12 mouse cellular contexts compared by ENCODE assay signal in the genomic region with DNA sequence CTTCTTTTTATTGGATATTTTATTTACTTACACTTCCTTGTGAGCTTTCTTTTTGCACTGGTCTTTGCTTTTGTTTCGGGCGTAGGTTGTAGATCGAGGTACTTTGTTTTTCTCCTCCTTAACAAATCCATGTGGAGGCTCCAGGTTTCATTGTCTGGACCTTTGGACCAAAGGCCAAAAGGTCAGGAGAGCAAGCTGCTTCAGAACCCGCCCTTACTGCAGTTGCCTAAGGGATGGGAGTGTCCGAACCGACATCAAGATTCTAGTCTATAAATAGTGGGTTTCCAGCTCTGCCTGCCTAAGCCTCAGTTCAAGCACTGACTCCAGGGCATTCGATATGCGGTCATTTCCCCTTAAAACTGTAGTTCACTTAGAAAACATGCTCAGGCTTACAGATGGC. TPM values are rescaled to one million over a fixed set of nuclear protein-coding genes. Genes with fewer than 3 reads are reported as not detected.
DNase-seq lines count a peak whose midpoint lies in the region; ATAC-seq and TF ChIP-seq lines count a peak whose summit lies in the region.
"Had no signal": no experiment of that assay in that cellular context is flagged by ENCODE, and none has a peak within 500 bp of the region (broad histone marks: within the 10 kb centered on the region; RNA-seq: fewer than 3 reads in every experiment).

No protein-coding gene starts in this region.

- no peak overlapping the region for H3K4me2 ChIP-seq in kidney, embryonic 16.5 days (replicated peaks; ENCODE audit: low read depth, low read length)
- H3K4me2 ChIP-seq in kidney, postnatal 0 days (ENCODE audit: low read length) = no peak overlapping the region
- peak overlapping the region; percentile 51 for H3K4me2 ChIP-seq in liver, postnatal 0 days (ENCODE audit: low read depth, low read length)
- H3K4me2 ChIP-seq: forebrain, embryonic 15.5 days had no signal

- H3K4me1 ChIP-seq in kidney, embryonic 16.5 days (ENCODE audit: insufficient read depth, low read length) = peaks cover 6% of the 10 kb centered on the region; the same call in 1 of the 2 replicates
- 0 out of 2 replicates have a peak, but pooled peaks cover 6% of the 10 kb centered on the region for H3K4me1 ChIP-seq in kidney, postnatal 0 days (replicated peaks; ENCODE audit: insufficient read depth, low read length)
- peaks cover 26% of the 10 kb centered on the region for H3K4me1 ChIP-seq in liver, postnatal 0 days (ENCODE audit: insufficient read depth)

- no peak overlapping the region for H3K9ac ChIP-seq in kidney, embryonic 16.5 days (replicated peaks; ENCODE audit: low read length)
- no peak overlapping the region for H3K9ac ChIP-seq in kidney, postnatal 0 days (ENCODE audit: low read depth, low read length)
- H3K9ac ChIP-seq in liver, postnatal 0 days (replicated peaks) = no peak overlapping the region
- H3K9ac ChIP-seq: forebrain, embryonic 15.5 days had no signal

- no peak for ATAC-seq in kidney, embryonic 16.5 days (ENCODE audit: low FRiP score, low TSS enrichment)
- ATAC-seq in kidney, postnatal 0 days (replicated peaks; ENCODE audit: low FRiP score, low read depth) = no peak
- ATAC-seq in liver, postnatal 0 days = peak; percentile 60
- ATAC-seq: forebrain, embryonic 15.5 days had no signal

- 42% methylated on average over 8 of the region's 8 CpGs for WGBS in kidney, embryonic 16.5 days
- 42% methylated on average over 8 of the region's 8 CpGs for WGBS in kidney, postnatal 0 days
- 51% methylated on average over 8 of the region's 8 CpGs for WGBS in liver, postnatal 0 days (ENCODE audit: insufficient replicate concordance)

- no peak for TF ChIP-seq CTCF in kidney, postnatal 0 days (IDR thresholded peaks at IDR 0.05; ENCODE audit: low read depth)
- no peak for TF ChIP-seq CTCF in liver, postnatal 0 days (IDR thresholded peaks at IDR 0.05; ENCODE audit: low read depth)

- H3K27me3 ChIP-seq in kidney, embryonic 16.5 days (ENCODE audit: insufficient read depth, low read length) = no peaks in the 10 kb centered on the region
- H3K27me3 ChIP-seq in kidney, postnatal 0 days (ENCODE audit: insufficient read depth, low read length) = no peaks in the 10 kb centered on the region
- no peaks in the 10 kb centered on the region for H3K27me3 ChIP-seq in liver, postnatal 0 days (ENCODE audit: insufficient read depth, low read length)
- H3K27me3 ChIP-seq: forebrain, embryonic 15.5 days had no signal

- peaks cover 4% of the 10 kb centered on the region; the same call in 1 of the 2 replicates for H3K36me3 ChIP-seq in kidney, embryonic 16.5 days (ENCODE audit: insufficient read depth, low read length)
- H3K36me3 ChIP-seq in kidney, postnatal 0 days (ENCODE audit: insufficient read depth, low read length) = 0 out of 2 replicates have a peak, but pooled peaks cover 9% of the 10 kb centered on the region
- peaks cover 9% of the 10 kb centered on the region for H3K36me3 ChIP-seq in liver, postnatal 0 days (replicated peaks; ENCODE audit: insufficient read depth, low read length)
- H3K36me3 ChIP-seq: forebrain, embryonic 15.5 days had no signal

- TF ChIP-seq EP300 in liver, postnatal 0 days (IDR thresholded peaks at IDR 0.05; ENCODE audit: low read depth) = no peak

- no peak overlapping the region for H3K4me3 ChIP-seq in kidney, embryonic 16.5 days (ENCODE audit: low read length)
- no peak overlapping the region for H3K4me3 ChIP-seq in kidney, postnatal 0 days (replicated peaks; ENCODE audit: low read depth, low read length)
- peak overlapping the region; percentile 13; the same call in 1 of the 2 replicates for H3K4me3 ChIP-seq in liver, postnatal 0 days (ENCODE audit: low read depth, low read length)
- H3K4me3 ChIP-seq: forebrain, embryonic 15.5 days had no signal

- no peaks in the 10 kb centered on the region for H3K9me3 ChIP-seq in kidney, embryonic 16.5 days (ENCODE audit: low read length)
- H3K9me3 ChIP-seq in kidney, postnatal 0 days (replicated peaks; ENCODE audit: low read length) = no peaks in the 10 kb centered on the region
- no peaks in the 10 kb centered on the region for H3K9me3 ChIP-seq in liver, postnatal 0 days (ENCODE audit: low read length)
- H3K9me3 ChIP-seq: forebrain, embryonic 15.5 days had no signal

- H3K27ac ChIP-seq in kidney, embryonic 16.5 days (ENCODE audit: low read length) = no peak overlapping the region
- H3K27ac ChIP-seq in kidney, postnatal 0 days = no peak overlapping the region
- peak overlapping the region; percentile 59 for H3K27ac ChIP-seq in liver, postnatal 0 days (ENCODE audit: low read depth)
- H3K27ac ChIP-seq: forebrain, embryonic 15.5 days had no signal

- DNase-seq in kidney, adult 18-20 months = peak; percentile 64
- DNase-seq in ZHBTc4 (ENCODE audit: low read depth, low spot score) = peak; percentile 88
- DNase-seq in kidney, postnatal 0 days (ENCODE audit: low spot score) = peak; percentile 14
- DNase-seq in liver, postnatal 0 days = peak; percentile 44
- no peak for DNase-seq in adrenal gland, postnatal 25 days
- DNase-seq in heart, adult 9 months (ENCODE audit: low spot score in 2 of 2) = no peak
- no peak for DNase-seq in left cerebral cortex, adult 18-20 months (ENCODE audit: low spot score in 2 of 2)
- DNase-seq: cerebellum, adult 11-12 months; heart, postnatal 4 days; lung, postnatal 10 days had no signal

RNA-seq across cellular contexts. Expression of gene Wwp2, which starts 13.0 kb away (rescaled TPM):
- 44.8 and 50.0 TPM in 2 replicates for polyA plus RNA-seq in kidney, embryonic 16.5 days (2015; fragmentation: Nextera tagmentation; extraction: Ambion mirVana)
- polyA plus RNA-seq in kidney, postnatal 0 days (2015; fragmentation: Nextera tagmentation; extraction: Ambion mirVana) = 38.9 and 46.8 TPM in 2 replicates
- polyA plus RNA-seq in liver, postnatal 0 days (2015; fragmentation: Nextera tagmentation; extraction: Ambion mirVana) = 26.2 and 29.1 TPM in 2 replicates
- total RNA-seq in adrenal gland, postnatal 25 days (2021) = 23.9 and 44.1 TPM in 2 replicates
- 10 to 100 TPM; 37.2 to 43.0 TPM for total RNA-seq in left cerebral cortex, adult 18-20 months (2021)

RNA-seq across cellular contexts. Expression of gene Nob1, which starts 24.3 kb away (rescaled TPM):
- 88.5 and 88.7 TPM in 2 replicates for polyA plus RNA-seq in kidney, embryonic 16.5 days (2015; fragmentation: Nextera tagmentation; extraction: Ambion mirVana)
- polyA plus RNA-seq in kidney, postnatal 0 days (2015; fragmentation: Nextera tagmentation; extraction: Ambion mirVana) = 47.5 and 50.0 TPM in 2 replicates
- 17.0 and 18.4 TPM in 2 replicates for polyA plus RNA-seq in liver, postnatal 0 days (2015; fragmentation: Nextera tagmentation; extraction: Ambion mirVana)
- total RNA-seq in adrenal gland, postnatal 25 days (2021) = 29.6 and 40.6 TPM in 2 replicates
- total RNA-seq in left cerebral cortex, adult 18-20 months (2021) = 10 to 100 TPM; 36.3 to 40.2 TPM

RNA-seq across cellular contexts. Expression of gene Nqo1, which starts 46.1 kb away (rescaled TPM):
- 11.1 and 12.6 TPM in 2 replicates for polyA plus RNA-seq in kidney, embryonic 16.5 days (2015; fragmentation: Nextera tagmentation; extraction: Ambion mirVana)
- 15.9 and 21.2 TPM in 2 replicates for polyA plus RNA-seq in kidney, postnatal 0 days (2015; fragmentation: Nextera tagmentation; extraction: Ambion mirVana)
- 8.3 and 8.4 TPM in 2 replicates for polyA plus RNA-seq in liver, postnatal 0 days (2015; fragmentation: Nextera tagmentation; extraction: Ambion mirVana)
- total RNA-seq in adrenal gland, postnatal 25 days (2021) = 4.6 and 6.2 TPM in 2 replicates
- total RNA-seq in left cerebral cortex, adult 18-20 months (2021) = 1 to 10 TPM; 5.3 to 5.6 TPM

Comparison
In these comparisons a context has a peak if more than half of its experiments do, and no peak if none do; other contexts are left out.
1. DNase-seq: peak in kidney, adult 18-20 months (single experiment), ZHBTc4 (single experiment), kidney, postnatal 0 days (single experiment) and liver, postnatal 0 days (single experiment); none in adrenal gland, postnatal 25 days (single experiment), heart, adult 9 months (0 of 2) and left cerebral cortex, adult 18-20 months (0 of 2).